Mouse (Mus musculus) limb, embryonic 13.5 days (tissue): Measurements from ENCODE around the gene Olfr1291-ps1. TPM values are rescaled to one million over a fixed set of nuclear protein-coding genes. Genes with fewer than 3 reads are reported as not detected.

ENCODE experiments used
- ATAC-seq: fragments of 200-750 bp; cut with Nextera tagmentation; 2 replicates; pipeline ENCODE4 v1.8.0; 2017; ENCODE audit warnings: low read depth, moderate number of reproducible peaks, moderate TSS enrichment; ENCODE audit not compliant: low FRiP score
- H3K27ac ChIP-seq: fragments of 300-500 bp; sonication (generic); 2 replicates; pipeline ENCODE4 v1.5.1; 2015; ENCODE audit warnings: inconsistent platforms, mild to moderate bottlenecking, moderate library complexity
- H3K27me3 ChIP-seq: fragments of 300-500 bp; sonication (generic); 2 replicates; pipeline ENCODE4 v1.6.1; 2015; ENCODE audit warnings: mild to moderate bottlenecking, inconsistent platforms
- H3K36me3 ChIP-seq: fragments of 300-500 bp; sonication (generic); 2 replicates; pipeline ENCODE4 v1.6.1; 2015; ENCODE audit warnings: inconsistent platforms, mild to moderate bottlenecking, moderate library complexity
- H3K4me1 ChIP-seq: fragments of 300-500 bp; sonication (generic); 2 replicates; pipeline ENCODE4 v1.6.1; 2015; ENCODE audit warnings: inconsistent platforms
- H3K4me2 ChIP-seq: fragments of 300-500 bp; sonication (generic); replicated peaks from 2 replicates; pipeline ENCODE4 v1.6.1; 2015; ENCODE audit warnings: inconsistent platforms, mild to moderate bottlenecking, moderate library complexity
- H3K4me3 ChIP-seq: fragments of 300-500 bp; sonication (generic); 2 replicates; pipeline ENCODE4 v1.5.1; 2015; ENCODE audit warnings: moderate library complexity, mild to moderate bottlenecking, inconsistent platforms
- H3K9ac ChIP-seq: fragments of 300-500 bp; sonication (generic); 2 replicates; pipeline ENCODE4 v1.6.1; 2015; ENCODE audit warnings: mild to moderate bottlenecking, inconsistent platforms
- H3K9me3 ChIP-seq: fragments of 300-500 bp; sonication (generic); 2 replicates; pipeline ENCODE4 v1.6.1; 2016; ENCODE audit warnings: inconsistent platforms
- WGBS: fragments of 180-500 bp; shearing (Covaris S2); methylation state at CpG from one replicate; pipeline ENCODE4 v1.1.7; 2015; 5-methylcytosine and 5-hydroxymethylcytosine counted together
- polyA plus RNA-seq: library from polyadenylated mRNA; unstranded; fragments of >200 nt; fragmentation: Nextera tagmentation; extraction: Ambion mirVana; gene quantifications from 2 replicates; pipeline ENCODE4 v1.2.1, GENCODE M21; 2015

Olfr1291-ps1 gene
- not detected in 2 replicates for polyA plus RNA-seq

GRCm38 (mm10) chr2:111496880-111497279, at the start of gene Olfr1291-ps1:
TSS of gene Olfr1291-ps1 (plus strand) at chr2:111497180.
- H3K4me1 ChIP-seq: no peaks in the 10 kb centered on the region
- no peak within 1 kb of the TSS for H3K4me2 ChIP-seq
- no peaks in the 10 kb centered on the region for H3K9me3 ChIP-seq
- no peak within 1 kb of the TSS for H3K4me3 ChIP-seq
- WGBS: 85% methylated on average over 3 of the region's 3 CpGs
- no peak within 1 kb of the TSS for H3K27ac ChIP-seq
- no peaks in the 10 kb centered on the region for H3K27me3 ChIP-seq
- no peak within 1 kb of the TSS for H3K9ac ChIP-seq
- no peak for ATAC-seq
- no peaks in the 10 kb centered on the region for H3K36me3 ChIP-seq

- Histone ChIP-seq H3K4me2 (no peak within 1 kb of the TSS), H3K4me3 (no peak within 1 kb of the TSS), H3K27me3 (no peaks in the 10 kb centered on the region), H3K36me3 (no peaks in the 10 kb centered on the region), H3K4me1 (no peaks in the 10 kb centered on the region), H3K27ac (no peak within 1 kb of the TSS), H3K9ac (no peak within 1 kb of the TSS), H3K9me3 (0 out of 2 replicates have a peak, but pooled peaks cover 2% of the 10 kb centered on the region)
- no peak for ATAC-seq
- 67% methylated on average over 1 of the region's 1 CpGs for WGBS
These were observed 48.1 kb upstream of the Olfr1291-ps1 start, which contains the start of gene Olfr1287 for GRCm38 (mm10) chr2:111448842-111449241. TSS of gene Olfr1287 (plus strand) at chr2:111449142.

- 89% methylated on average over 1 of the region's 1 CpGs for WGBS
- Histone ChIP-seq H3K9ac (no peak within 1 kb of the TSS), H3K27ac (no peak within 1 kb of the TSS), H3K36me3 (no peaks in the 10 kb centered on the region), H3K4me1 (no peaks in the 10 kb centered on the region), H3K9me3 (no peaks in the 10 kb centered on the region), H3K27me3 (no peaks in the 10 kb centered on the region), H3K4me3 (no peak within 1 kb of the TSS), H3K4me2 (no peak within 1 kb of the TSS)
- no peak for ATAC-seq
These were observed 23.2 kb upstream of the Olfr1291-ps1 start, which contains the start of gene Olfr1288 for GRCm38 (mm10) chr2:111473801-111474200. TSS of gene Olfr1288 (plus strand) at chr2:111474101.

GRCm38 (mm10) chr2:111480519-111480918, 16.5 kb upstream of the Olfr1291-ps1 start, which contains the start of gene Olfr1289:
TSS of gene Olfr1289 (plus strand) at chr2:111480819.
- WGBS: 77% methylated on average over 1 of the region's 1 CpGs
- no peaks in the 10 kb centered on the region for H3K9me3 ChIP-seq
- H3K4me2 ChIP-seq: no peak within 1 kb of the TSS
- H3K4me1 ChIP-seq: no peaks in the 10 kb centered on the region
- no peaks in the 10 kb centered on the region for H3K36me3 ChIP-seq
- H3K27ac ChIP-seq: no peak within 1 kb of the TSS
- H3K27me3 ChIP-seq: no peaks in the 10 kb centered on the region
- ATAC-seq: no peak
- H3K4me3 ChIP-seq: no peak within 1 kb of the TSS
- H3K9ac ChIP-seq: no peak within 1 kb of the TSS

- Histone ChIP-seq H3K4me1 (no peaks in the 10 kb centered on the region), H3K4me2 (no peak within 1 kb of the TSS), H3K36me3 (no peaks in the 10 kb centered on the region), H3K4me3 (no peak within 1 kb of the TSS), H3K27me3 (no peaks in the 10 kb centered on the region), H3K9me3 (no peaks in the 10 kb centered on the region), H3K27ac (no peak within 1 kb of the TSS), H3K9ac (no peak within 1 kb of the TSS)
- no peak for ATAC-seq
- 75% methylated on average over 5 of the region's 5 CpGs for WGBS
These were observed 3.3 kb upstream of the Olfr1291-ps1 start, which contains the start of gene Olfr1290 for GRCm38 (mm10) chr2:111493729-111494128. TSS of gene Olfr1290 (minus strand) at chr2:111493829.

GRCm38 (mm10) chr2:111517451-111517850, 20.5 kb downstream of the Olfr1291-ps1 start:
- WGBS: 88% methylated on average over 10 of the region's 10 CpGs
- Histone ChIP-seq H3K4me3 (no peak overlapping the region), H3K9ac (no peak overlapping the region), H3K9me3 (peaks cover 12% of the 10 kb centered on the region; the same call in 1 of the 2 replicates), H3K27me3 (no peaks in the 10 kb centered on the region), H3K27ac (no peak overlapping the region), H3K4me1 (no peaks in the 10 kb centered on the region), H3K4me2 (no peak overlapping the region), H3K36me3 (no peaks in the 10 kb centered on the region)
- no peak for ATAC-seq

GRCm38 (mm10) chr2:111524903-111525302, 27.9 kb downstream of the Olfr1291-ps1 start, which contains the start of gene Olfr1293-ps:
TSS of gene Olfr1293-ps (plus strand) at chr2:111525203.
- 84% methylated on average over 1 of the region's 1 CpGs for WGBS
- no peaks in the 10 kb centered on the region for H3K36me3 ChIP-seq
- no peak within 1 kb of the TSS for H3K4me2 ChIP-seq
- peaks cover 8% of the 10 kb centered on the region; the same call in 1 of the 2 replicates for H3K9me3 ChIP-seq
- no peak within 1 kb of the TSS for H3K9ac ChIP-seq
- H3K4me3 ChIP-seq: no peak within 1 kb of the TSS
- H3K27me3 ChIP-seq: no peaks in the 10 kb centered on the region
- ATAC-seq: no peak
- H3K27ac ChIP-seq: no peak within 1 kb of the TSS
- H3K4me1 ChIP-seq: no peaks in the 10 kb centered on the region

GRCm38 (mm10) chr2:111540191-111540590, 43.2 kb downstream of the Olfr1291-ps1 start, which contains the start of gene Olfr1294:
TSS of gene Olfr1294 (minus strand) at chr2:111540291.
- Histone ChIP-seq H3K4me2 (no peak within 1 kb of the TSS), H3K27ac (no peak within 1 kb of the TSS), H3K4me3 (no peak within 1 kb of the TSS), H3K4me1 (no peaks in the 10 kb centered on the region), H3K9ac (no peak within 1 kb of the TSS), H3K36me3 (no peaks in the 10 kb centered on the region), H3K27me3 (no peaks in the 10 kb centered on the region), H3K9me3 (no peaks in the 10 kb centered on the region)
- no peak for ATAC-seq
- 51% methylated on average over 1 of the region's 1 CpGs for WGBS

Other genes with a start within 250 kb of the Olfr1291-ps1 start
- gene Olfr1276, start 242.7 kb upstream of the Olfr1291-ps1 start, polyA plus RNA-seq: not detected in 2 replicates
- gene Olfr1277, start 223.1 kb upstream of the Olfr1291-ps1 start, polyA plus RNA-seq: not detected in 2 replicates
- not detected in 2 replicates for gene Olfr1278, start 207.0 kb upstream of the Olfr1291-ps1 start, polyA plus RNA-seq
- gene Olfr1279, start 196.5 kb upstream of the Olfr1291-ps1 start, polyA plus RNA-seq: not detected in 2 replicates
- not detected in 2 replicates for gene Olfr1280, start 183.2 kb upstream of the Olfr1291-ps1 start, polyA plus RNA-seq
- not detected in 2 replicates for gene Olfr1281, start 170.7 kb upstream of the Olfr1291-ps1 start, polyA plus RNA-seq
- not detected in 2 replicates for gene Olfr1282, start 161.1 kb upstream of the Olfr1291-ps1 start, polyA plus RNA-seq
- gene Olfr1283, start 130.4 kb upstream of the Olfr1291-ps1 start, polyA plus RNA-seq: not detected in 2 replicates
- not detected in 2 replicates for gene Olfr1284, start 121.7 kb upstream of the Olfr1291-ps1 start, polyA plus RNA-seq
- gene Olfr1286, start 74.1 kb upstream of the Olfr1291-ps1 start, polyA plus RNA-seq: not detected in 2 replicates
- not detected in 2 replicates for gene Olfr1287, start 48.0 kb upstream of the Olfr1291-ps1 start, polyA plus RNA-seq
- gene Olfr1288, start 23.1 kb upstream of the Olfr1291-ps1 start, polyA plus RNA-seq: not detected in 2 replicates
- gene Olfr1289, start 16.4 kb upstream of the Olfr1291-ps1 start, polyA plus RNA-seq: not detected in 2 replicates
- not detected in 2 replicates for gene Olfr1290, start 3.4 kb upstream of the Olfr1291-ps1 start, polyA plus RNA-seq
- gene Olfr1293-ps, start 28.0 kb downstream of the Olfr1291-ps1 start, polyA plus RNA-seq: not detected in 2 replicates
- gene Olfr1294, start 43.1 kb downstream of the Olfr1291-ps1 start, polyA plus RNA-seq: not detected in 2 replicates
- gene Olfr1295, start 72.5 kb downstream of the Olfr1291-ps1 start, polyA plus RNA-seq: not detected in 2 replicates
- not detected in 2 replicates for gene Olfr1297, start 129.3 kb downstream of the Olfr1291-ps1 start, polyA plus RNA-seq
- not detected in 2 replicates for gene Olfr1298, start 152.0 kb downstream of the Olfr1291-ps1 start, polyA plus RNA-seq
- not detected in 2 replicates for gene Olfr1299, start 164.2 kb downstream of the Olfr1291-ps1 start, polyA plus RNA-seq